Mouse (Mus musculus) cerebellum, adult 8-10 months (tissue): ENCODE data around the gene Parp8.
A peak's percentile ranks its signal among the peaks of the same experiment; 100 is the strongest.

ENCODE experiments used
- DNase-seq: peaks from one replicate; pipeline ENCODE4 v3.0.0; 2022

Parp8 gene

GRCm38 (mm10) chr13:117018676-117019075 is 6.7 kb downstream of the Parp8 start:
- no peak for DNase-seq

DNA sequence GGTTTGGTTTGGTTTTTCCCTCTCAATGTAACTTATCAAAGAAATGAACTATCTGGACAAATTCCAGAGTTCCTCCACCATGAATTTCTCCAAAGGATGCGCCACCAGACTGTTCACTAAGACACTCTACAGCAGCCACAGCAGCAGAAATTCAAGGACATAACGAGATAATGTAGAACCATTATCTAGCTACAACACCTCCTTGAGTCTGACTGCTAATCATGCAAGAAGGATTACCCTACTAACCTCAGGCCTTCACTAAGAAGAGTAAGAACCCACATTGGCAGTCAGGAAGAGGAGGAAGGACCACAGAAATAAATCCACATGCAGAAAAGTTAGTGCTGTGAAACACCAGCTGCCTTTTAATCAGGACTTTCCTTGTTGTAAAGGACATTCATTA is 11.8 kb downstream of the Parp8 start:
- DNase-seq = no peak

GRCm38 (mm10) chr13:117012031-117012430 is 13.3 kb downstream of the Parp8 start:
- DNase-seq = no peak

- DNase-seq = peak; percentile 49
Measured at GRCm38 (mm10) chr13:117010143-117010542, 15.2 kb downstream of the Parp8 start.

- DNase-seq = peak; percentile 22
Measured at GRCm38 (mm10) chr13:117008021-117009015, 17.0 kb downstream of the Parp8 start.

GRCm38 (mm10) chr13:117007566-117007965 is 17.8 kb downstream of the Parp8 start:
- no peak for DNase-seq

- no peak for DNase-seq
Measured at GRCm38 (mm10) chr13:117006638-117007037, 18.7 kb downstream of the Parp8 start.

DNA sequence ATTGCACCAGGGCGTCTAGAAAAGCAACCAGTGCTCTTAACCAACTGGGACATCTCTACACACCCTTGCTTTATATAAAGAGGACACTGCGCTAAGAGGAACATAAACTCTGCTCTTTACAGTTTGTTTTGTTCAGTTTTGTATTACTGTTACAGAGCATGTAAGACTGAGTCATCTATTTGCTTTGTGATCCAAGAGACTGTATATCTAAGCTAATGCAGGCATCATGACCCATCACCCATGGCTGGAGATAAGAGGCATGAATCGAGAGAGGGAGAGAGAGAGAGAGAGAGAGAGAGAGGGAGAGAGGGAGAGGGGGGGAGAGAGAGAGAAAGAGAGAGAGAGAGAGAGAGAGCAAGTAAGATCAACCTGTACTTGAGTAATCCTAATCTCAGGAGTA is 24.8 kb downstream of the Parp8 start:
- no peak for DNase-seq

GRCm38 (mm10) chr13:116991560-116991959 is 33.8 kb downstream of the Parp8 start:
- DNase-seq = no peak

- no peak for DNase-seq
Measured at GRCm38 (mm10) chr13:116990327-116990726, 35.0 kb downstream of the Parp8 start.

- no peak for DNase-seq
Measured at GRCm38 (mm10) chr13:116988706-116989105, 36.6 kb downstream of the Parp8 start.

- DNase-seq = no peak
Measured at GRCm38 (mm10) chr13:116988208-116988607, 37.1 kb downstream of the Parp8 start.

- no peak for DNase-seq
Measured at GRCm38 (mm10) chr13:116987284-116987683, 38.1 kb downstream of the Parp8 start.

- no peak for DNase-seq
Measured at GRCm38 (mm10) chr13:116986658-116987057, 38.7 kb downstream of the Parp8 start.

DNA sequence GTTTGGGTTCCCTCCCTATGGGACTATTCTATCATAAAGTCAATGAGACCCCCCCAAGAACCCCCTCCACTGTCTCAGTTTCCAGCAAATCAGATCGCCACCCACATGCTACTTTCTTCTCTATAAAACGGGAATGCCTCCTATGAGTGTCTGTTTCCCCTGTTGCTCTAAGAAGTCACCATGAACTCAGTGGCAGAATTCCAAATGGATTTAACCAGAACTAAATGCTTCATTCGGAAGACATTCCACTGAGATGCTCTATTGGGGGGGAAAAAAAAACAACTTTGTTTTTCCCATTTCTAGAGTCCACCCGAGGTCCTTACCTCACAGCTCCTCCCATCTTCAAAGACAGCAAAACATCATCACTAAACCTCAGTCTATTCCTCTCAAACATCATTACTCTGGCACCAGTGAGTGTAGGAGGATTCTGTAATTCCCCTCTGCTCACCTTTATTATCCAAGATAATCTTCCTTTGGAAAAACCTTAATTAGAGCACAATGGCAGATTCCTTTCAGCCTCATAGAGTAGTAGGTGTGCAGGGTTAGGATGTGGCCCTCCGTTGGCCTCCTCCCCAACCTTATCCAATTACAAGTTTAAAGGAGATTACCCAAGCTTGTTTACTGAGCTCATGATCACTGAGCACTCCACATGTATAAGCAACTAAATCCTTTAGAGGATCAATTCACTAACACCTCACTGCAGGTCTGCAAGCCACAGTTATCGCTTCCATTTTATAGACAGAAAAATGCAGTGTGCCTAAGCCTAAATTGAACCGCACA is 51.1 kb downstream of the Parp8 start:
- DNase-seq = no peak

DNA sequence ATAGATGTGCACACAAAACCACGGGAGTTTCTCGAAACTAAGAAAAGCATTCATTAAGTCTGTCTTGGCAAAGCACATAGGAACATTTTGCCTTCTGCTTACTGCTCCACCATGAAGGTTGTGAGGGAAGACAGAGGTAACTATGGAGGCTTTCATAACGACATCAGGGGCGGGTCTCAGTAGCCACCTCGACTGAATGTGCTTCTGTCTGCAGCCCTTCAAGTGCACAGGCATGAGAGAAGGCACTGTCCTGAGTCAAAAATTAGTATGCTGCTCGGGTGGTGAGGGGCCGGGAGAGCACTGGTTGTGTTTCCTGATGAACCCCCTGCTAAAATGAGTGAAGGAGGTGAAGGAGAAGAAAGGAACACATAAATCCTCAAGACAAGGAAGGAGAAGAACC is 51.8 kb downstream of the Parp8 start:
- DNase-seq = no peak

- no peak for DNase-seq
Measured at GRCm38 (mm10) chr13:116972036-116972611, 53.2 kb downstream of the Parp8 start.

GRCm38 (mm10) chr13:116970706-116971428 is 54.5 kb downstream of the Parp8 start:
- no peak for DNase-seq

DNA sequence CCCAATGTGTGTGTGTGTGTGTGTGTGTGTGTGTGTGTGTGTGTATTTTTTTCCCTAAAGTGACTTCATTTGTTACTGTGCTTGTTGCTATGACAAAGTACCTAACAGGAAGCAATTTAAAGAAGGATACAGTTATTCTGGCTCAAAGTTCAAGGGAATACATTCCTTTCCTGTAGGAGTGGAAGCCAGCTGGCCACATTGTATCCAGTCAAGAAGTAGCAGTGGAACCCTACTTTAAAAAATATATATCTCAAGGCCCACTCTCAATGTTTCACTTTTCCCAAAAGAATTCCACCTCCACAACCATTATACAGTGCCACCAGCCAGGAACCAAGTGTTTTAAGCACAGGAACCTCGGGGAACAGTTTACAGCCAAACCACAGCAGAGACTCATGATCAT is 55.7 kb downstream of the Parp8 start:
- DNase-seq = no peak

GRCm38 (mm10) chr13:116968906-116969305 is 56.4 kb downstream of the Parp8 start:
- DNase-seq = no peak

DNA sequence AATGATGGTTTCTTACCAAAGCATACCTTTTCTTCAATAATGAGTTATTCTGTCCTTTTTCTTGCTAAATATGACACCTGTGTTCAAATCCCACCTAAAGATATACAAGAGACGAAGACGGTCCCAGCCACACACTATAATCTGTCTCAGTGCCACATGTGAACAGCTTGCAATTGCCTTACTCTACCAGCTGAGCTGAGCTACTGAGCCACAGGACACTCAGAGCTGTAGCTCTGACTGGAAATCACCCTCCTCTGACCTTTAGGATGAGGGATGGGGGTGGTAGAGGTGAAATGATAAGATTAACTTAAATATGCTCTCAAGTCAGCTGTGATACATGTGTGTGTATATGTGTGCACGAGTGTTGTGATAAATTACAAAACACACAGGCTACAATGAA is 57.9 kb downstream of the Parp8 start:
- DNase-seq = no peak
